Mouse (Mus musculus) liver, embryonic 14.5 days (tissue): ENCODE data around the gene Sbno1. TPM values are rescaled to one million over a fixed set of nuclear protein-coding genes. Genes with fewer than 3 reads are reported as not detected.
A peak's percentile ranks its signal among the peaks of the same experiment; 100 is the strongest.

Source experiments
- ATAC-seq: fragments of 200-750 bp; cut with Nextera tagmentation; 2 replicates; pipeline ENCODE4 v1.8.0; 2017; ENCODE audit warnings: moderate number of reproducible peaks, mild to moderate bottlenecking, moderate library complexity; ENCODE audit not compliant: insufficient read depth
- DNase-seq, 3 experiments: peaks; one replicate each; pipeline ENCODE4 v3.0.0-alpha.2; 2012 to 2013; ENCODE audit warnings: low read depth in 3 of 3, low spot score in 3 of 3
- H3K27ac ChIP-seq: fragments of 300-500 bp; sonication (generic); 2 replicates; pipeline ENCODE4 v1.5.1; 2014; ENCODE audit warnings: moderate library complexity, mild to moderate bottlenecking, control low read depth, inconsistent platforms
- H3K27me3 ChIP-seq: fragments of 300-500 bp; sonication (generic); 2 replicates; pipeline ENCODE4 v1.6.1; 2014; ENCODE audit warnings: mild to moderate bottlenecking, low read length, moderate library complexity; ENCODE audit not compliant: control insufficient read depth, insufficient read depth
- H3K36me3 ChIP-seq: fragments of 300-500 bp; sonication (generic); replicated peaks from 2 replicates; pipeline ENCODE4 v1.6.1; 2014; ENCODE audit warnings: low read depth; ENCODE audit not compliant: control insufficient read depth, insufficient read depth
- H3K4me1 ChIP-seq, 2 experiments: fragments of 200-500 bp in 1 of 2; fragments of 300-500 bp in 1 of 2; sonication (generic) in 1 of 2; replicated peaks; 2 replicates each; pipeline ENCODE4 v1.6.1; 2012 to 2014; ENCODE audit warnings: antibody characterized with exemption in 1 of 2, inconsistent platforms in 1 of 2, low read length in 1 of 2; ENCODE audit not compliant: control insufficient read depth in 2 of 2, insufficient read depth in 2 of 2
- H3K4me2 ChIP-seq: fragments of 300-500 bp; sonication (generic); 2 replicates; pipeline ENCODE4 v1.6.1; 2014; ENCODE audit warnings: low read depth, mild to moderate bottlenecking, control low read depth, moderate library complexity
- H3K4me3 ChIP-seq, 2 experiments: fragments of 200-500 bp in 1 of 2; fragments of 300-500 bp in 1 of 2; sonication (generic) in 1 of 2; 2 replicates each; pipeline ENCODE4 v1.5.1; 2012 to 2014; ENCODE audit warnings: low read depth in 2 of 2, low read length in 2 of 2, mild to moderate bottlenecking in 2 of 2, control low read depth in 1 of 2, inconsistent platforms in 1 of 2, moderate library complexity in 1 of 2; ENCODE audit not compliant: insufficient read depth in 1 of 2
- H3K9ac ChIP-seq: fragments of 300-500 bp; sonication (generic); replicated peaks from 2 replicates; pipeline ENCODE4 v1.6.1; 2014; ENCODE audit warnings: mild to moderate bottlenecking, control low read depth, moderate library complexity
- H3K9me3 ChIP-seq: fragments of 300-500 bp; sonication (generic); 2 replicates; pipeline ENCODE4 v1.6.1; 2016; ENCODE audit warnings: low read length, mixed read lengths; ENCODE audit not compliant: control insufficient read depth
- CTCF ChIP-seq: IDR thresholded peaks from 2 replicates; pipeline ENCODE4 v1.5.1; 2016; ENCODE audit warnings: antibody characterized with exemption, low read depth, control low read depth
- EP300 ChIP-seq: IDR thresholded peaks from 2 replicates; pipeline ENCODE4 v1.6.1; 2016; ENCODE audit warnings: antibody characterized with exemption, low read depth
- WGBS: fragments of 180-500 bp; shearing (Covaris S2); extraction: QIAGEN DNeasy Blood & Tissue Kit; methylation state at CpG from one replicate; pipeline ENCODE4 v1.1.7; 2014; ENCODE audit not compliant: insufficient replicate concordance; 5-methylcytosine and 5-hydroxymethylcytosine counted together
- polyA plus RNA-seq, 2 experiments: library from polyadenylated mRNA; depleted of rRNA in 1 of 2; stranded (reverse) in 1 of 2; unstranded in 1 of 2; fragments of >200 nt; fragmentation: Nextera tagmentation in 1 of 2; extraction: Ambion mirVana in 1 of 2; gene quantifications; 2 replicates each; pipeline versions ENCODE4 v1.2.1 to v1.2.3; 2012 to 2014

Sbno1 gene
- polyA plus RNA-seq, 2 experiments: 12.6 to 35.1 TPM

GRCm38 (mm10) chr5:124438229-124438628, 12.4 kb upstream of the Sbno1 start:
- Histone ChIP-seq H3K9me3 (no peaks in the 10 kb centered on the region), H3K27me3 (no peaks in the 10 kb centered on the region), H3K4me3 (no peak overlapping the region; a peak in 1 of 4 replicates), H3K36me3 (peaks cover 2% of the 10 kb centered on the region), H3K4me1 (peaks cover 20 to 24% of the 10 kb centered on the region in 2 experiments), H3K9ac (no peak overlapping the region; the same call in 1 of the 2 replicates), H3K4me2 (peak overlapping the region; percentile 74), H3K27ac (peak overlapping the region; percentile 7; the same call in 1 of the 2 replicates)
- 67% methylated on average over 5 of the region's 5 CpGs for WGBS
- TF ChIP-seq CTCF (peak; percentile 65), EP300 (no peak)
- ATAC-seq (no peak), DNase-seq (peak in 2 of 3 experiments; percentile 31)

GRCm38 (mm10) chr5:124433048-124433447, 7.2 kb upstream of the Sbno1 start:
- Histone ChIP-seq H3K27ac (no peak overlapping the region), H3K4me1 (no peaks in the 10 kb centered on the region), H3K27me3 (no peaks in the 10 kb centered on the region), H3K4me3 (no peak overlapping the region), H3K9me3 (no peaks in the 10 kb centered on the region), H3K36me3 (no peaks in the 10 kb centered on the region), H3K4me2 (no peak overlapping the region), H3K9ac (no peak overlapping the region)
- DNase-seq: no peak
- no peak for ATAC-seq
- TF ChIP-seq CTCF (no peak), EP300 (no peak)
- WGBS: 45% methylated on average over 2 of the region's 2 CpGs

DNA sequence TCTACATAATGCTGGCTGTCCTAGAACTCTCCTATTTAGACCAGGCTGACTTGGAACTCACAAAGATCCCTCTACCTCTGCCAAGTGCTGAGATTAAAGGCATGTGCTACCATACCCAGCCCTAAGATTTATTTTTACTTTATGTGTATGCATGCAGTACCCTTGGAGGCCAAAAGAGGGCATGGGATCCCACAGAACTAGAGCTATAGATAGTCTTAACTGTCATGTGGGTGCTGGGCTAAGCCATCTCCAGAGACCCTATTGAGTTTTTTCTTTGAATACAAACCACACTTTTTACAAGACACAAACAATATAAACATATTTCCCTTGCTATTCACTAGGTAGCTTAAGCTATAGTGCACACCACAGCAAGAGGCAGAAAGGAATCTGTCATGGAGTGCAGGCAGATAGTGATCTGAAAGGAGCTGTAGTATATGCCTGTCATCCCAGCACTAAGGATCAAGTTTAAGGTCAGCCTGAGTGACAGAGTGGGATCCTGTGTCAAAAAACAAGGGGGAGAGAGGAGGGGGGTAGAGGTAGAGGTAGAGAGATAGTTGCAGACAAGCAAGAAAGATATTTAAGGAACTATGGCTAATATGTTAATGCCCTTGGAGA, 6.7 kb upstream of the Sbno1 start:
- ATAC-seq: peak; percentile 68; the same call in 1 of the 2 replicates
- TF ChIP-seq EP300 (no peak), CTCF (peak; percentile 81)
- no peak overlapping the region for H3K9ac ChIP-seq

DNA sequence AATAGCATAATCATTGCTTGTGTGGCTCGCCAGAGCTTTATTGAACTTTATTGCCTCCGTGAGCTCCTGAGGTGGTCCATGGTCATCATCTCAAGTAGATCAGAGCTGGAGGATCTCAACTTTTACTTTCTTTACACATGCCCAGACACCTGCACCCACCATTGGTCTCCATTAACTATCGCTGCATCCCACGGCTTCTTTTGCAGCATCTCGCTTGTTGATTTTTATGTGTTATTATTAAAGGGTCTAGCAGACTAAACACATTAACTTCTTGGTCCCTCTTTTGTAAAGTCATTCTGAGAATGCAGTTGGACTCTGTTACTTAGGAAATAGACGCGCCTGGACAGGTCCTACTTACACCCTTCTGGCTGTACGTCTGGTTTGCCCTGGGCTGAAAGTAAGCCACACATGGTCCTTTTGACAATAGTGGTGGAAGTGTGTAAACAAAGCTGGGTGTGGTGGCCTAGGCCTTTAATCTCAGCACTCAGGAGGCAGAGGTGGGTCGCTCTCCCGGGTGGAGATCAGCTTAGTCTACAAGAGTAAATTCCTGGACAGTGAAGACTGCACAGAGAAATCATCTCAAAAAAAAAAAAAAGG, 772 bp upstream of the Sbno1 start:
- no peak for TF ChIP-seq CTCF
- no peak for TF ChIP-seq EP300
- H3K9me3 ChIP-seq: no peaks in the 10 kb centered on the region
- ATAC-seq: no peak
- H3K27me3 ChIP-seq: no peaks in the 10 kb centered on the region
- H3K4me2 ChIP-seq: no peak overlapping the region
- 77% methylated on average over 10 of the region's 10 CpGs for WGBS
- no peaks in the 10 kb centered on the region; the same call in 1 of the 2 replicates for H3K36me3 ChIP-seq
- no peak overlapping the region; the same call in 1 of the 2 replicates for H3K9ac ChIP-seq
- no peak overlapping the region for H3K27ac ChIP-seq
- peak overlapping the region in 1 of 2 experiments; percentile 97; a peak in 2 of 4 replicates for H3K4me3 ChIP-seq
- H3K4me1 ChIP-seq: peaks cover 12 to 16% of the 10 kb centered on the region in 2 experiments
- no peak for DNase-seq

More for the DNA sequence above, 6.7 kb upstream of the Sbno1 start:
- Histone ChIP-seq H3K36me3 (no peaks in the 10 kb centered on the region), H3K27me3 (no peaks in the 10 kb centered on the region), H3K4me2 (no peak overlapping the region), H3K9me3 (no peaks in the 10 kb centered on the region), H3K27ac (no peak overlapping the region), H3K4me1 (no peaks in the 10 kb centered on the region), H3K4me3 (no peak overlapping the region)
- DNase-seq: no peak

- H3K4me2 ChIP-seq: peak overlapping the region; percentile 95
- ATAC-seq (peak; percentile 41), DNase-seq (no peak)
- TF ChIP-seq CTCF (no peak), EP300 (no peak)
- WGBS: under 1% methylated on average over 63 of the region's 63 CpGs
- H3K27ac ChIP-seq: peak overlapping the region; percentile 89
- peak overlapping the region; percentile 87 to 97 for H3K4me3 ChIP-seq
- H3K27me3 ChIP-seq: no peaks in the 10 kb centered on the region
- H3K9ac ChIP-seq: peak overlapping the region; percentile 98
- peaks cover 14 to 18% of the 10 kb centered on the region in 2 experiments for H3K4me1 ChIP-seq
- no peaks in the 10 kb centered on the region for H3K9me3 ChIP-seq
- no peaks in the 10 kb centered on the region; the same call in 1 of the 2 replicates for H3K36me3 ChIP-seq
These were observed 934 bp downstream of the Sbno1 start for GRCm38 (mm10) chr5:124424723-124425411.
